Mouse (Mus musculus) heart, embryonic 16.5 days (tissue): ENCODE data around the gene Tmem184b. TPM values are rescaled to one million over a fixed set of nuclear protein-coding genes. Genes with fewer than 3 reads are reported as not detected.

ENCODE experiments used
- ATAC-seq: fragments of 200-750 bp; cut with Nextera tagmentation; replicated peaks from 2 replicates; pipeline ENCODE4 v1.8.0; 2017; ENCODE audit warnings: moderate number of reproducible peaks; ENCODE audit not compliant: insufficient read depth, low FRiP score; ENCODE audit errors: extremely low read depth
- H3K27ac ChIP-seq: fragments of 300-500 bp; sonication (generic); 2 replicates; pipeline ENCODE4 v1.5.1; 2014; ENCODE audit warnings: mild to moderate bottlenecking, low read length, control low read depth, moderate library complexity
- H3K27me3 ChIP-seq: fragments of 300-500 bp; sonication (generic); 2 replicates; pipeline ENCODE4 v1.6.1; 2014; ENCODE audit warnings: low read length, mixed read lengths; ENCODE audit not compliant: control insufficient read depth, insufficient read depth
- H3K36me3 ChIP-seq: fragments of 300-500 bp; sonication (generic); 2 replicates; pipeline ENCODE4 v1.6.1; 2014; ENCODE audit not compliant: control insufficient read depth, insufficient read depth
- H3K4me1 ChIP-seq: fragments of 300-500 bp; sonication (generic); 2 replicates; pipeline ENCODE4 v1.6.1; 2014; ENCODE audit warnings: low read length, mixed read lengths; ENCODE audit not compliant: control insufficient read depth, insufficient read depth
- H3K4me2 ChIP-seq: fragments of 300-500 bp; sonication (generic); 2 replicates; pipeline ENCODE4 v1.6.1; 2014; ENCODE audit warnings: low read depth, mild to moderate bottlenecking, control low read depth, low read length
- H3K4me3 ChIP-seq: fragments of 300-500 bp; sonication (generic); 2 replicates; pipeline ENCODE4 v1.5.1; 2014; ENCODE audit warnings: mild to moderate bottlenecking, control low read depth, low read length
- H3K9ac ChIP-seq: fragments of 300-500 bp; sonication (generic); 2 replicates; pipeline ENCODE4 v1.6.1; 2014; ENCODE audit warnings: low read length, control low read depth
- H3K9me3 ChIP-seq: fragments of 300-500 bp; sonication (generic); replicated peaks from 2 replicates; pipeline ENCODE4 v1.6.1; 2016; ENCODE audit warnings: low read length; ENCODE audit not compliant: control insufficient read depth
- WGBS: fragments of 180-500 bp; shearing (Covaris S2); extraction: QIAGEN DNeasy Blood & Tissue Kit; methylation state at CpG from one replicate; pipeline ENCODE4 v1.1.7; 2014; 5-methylcytosine and 5-hydroxymethylcytosine counted together
- polyA plus RNA-seq: library from polyadenylated mRNA; unstranded; fragments of >200 nt; fragmentation: Nextera tagmentation; extraction: Ambion mirVana; gene quantifications from 2 replicates; pipeline ENCODE4 v1.2.1, GENCODE M21; 2015

Tmem184b gene
- polyA plus RNA-seq, 1 experiment from 2014 or later: 71.7 TPM

- Histone ChIP-seq H3K4me1 (peaks cover 34% of the 10 kb centered on the region), H3K9me3 (no peaks in the 10 kb centered on the region), H3K4me2 (no peak overlapping the region), H3K4me3 (no peak overlapping the region), H3K9ac (no peak overlapping the region), H3K27ac (no peak overlapping the region), H3K27me3 (no peaks in the 10 kb centered on the region), H3K36me3 (no peaks in the 10 kb centered on the region)
- WGBS: 57% methylated on average over 3 of the region's 3 CpGs
- ATAC-seq: no peak
Measured at GRCm38 (mm10) chr15:79325742-79326141, 77.6 kb downstream of the Tmem184b start.

DNA sequence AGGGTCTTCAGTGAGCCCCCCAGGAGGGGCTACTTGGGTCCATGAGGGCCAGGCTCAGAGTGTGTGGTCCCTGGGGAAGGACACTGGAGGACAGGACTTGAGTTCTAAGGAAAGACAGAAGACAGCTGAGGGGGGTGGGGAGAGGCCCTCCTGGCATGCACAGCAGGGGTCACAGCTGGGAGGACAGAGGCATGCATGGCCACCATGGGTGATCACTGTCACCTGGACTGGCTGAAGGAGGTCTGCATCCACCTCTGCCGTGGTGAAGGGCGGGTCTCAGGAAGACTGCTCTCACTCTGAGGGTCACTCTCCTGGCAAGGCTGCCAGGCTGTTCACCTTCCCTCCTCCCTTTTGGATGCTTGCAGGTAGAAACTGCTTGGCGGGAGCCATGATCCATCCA lies 79.0 kb downstream of the Tmem184b start:
- H3K27ac ChIP-seq: peak overlapping the region; percentile 90
- WGBS: 72% methylated on average over 3 of the region's 3 CpGs
- no peak overlapping the region for H3K4me2 ChIP-seq
- peaks cover 34% of the 10 kb centered on the region for H3K4me1 ChIP-seq
- no peak for ATAC-seq
- H3K36me3 ChIP-seq: no peaks in the 10 kb centered on the region
- H3K27me3 ChIP-seq: no peaks in the 10 kb centered on the region
- H3K4me3 ChIP-seq: no peak overlapping the region
- 0 out of 2 replicates have a peak overlapping the region, but pooled peaks have one; percentile 4 for H3K9ac ChIP-seq
- no peaks in the 10 kb centered on the region for H3K9me3 ChIP-seq

DNA sequence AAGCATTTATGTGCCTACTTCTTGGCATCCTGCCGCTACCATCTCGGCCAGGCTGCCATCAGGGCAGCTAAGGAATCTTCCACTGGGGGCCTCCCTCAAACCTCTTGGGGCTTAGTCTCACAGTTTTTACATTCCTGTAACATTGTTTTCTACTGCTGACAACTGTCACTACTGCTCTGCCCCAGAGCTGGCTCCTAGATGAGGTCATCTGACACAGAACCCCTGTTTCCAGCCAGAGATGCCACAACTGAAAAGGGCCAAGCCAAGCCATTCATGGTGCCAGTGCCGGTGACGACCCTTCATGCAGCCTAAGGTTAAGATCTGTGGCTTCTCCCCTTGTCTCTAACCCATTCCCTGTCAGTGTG lies 79.6 kb downstream of the Tmem184b start:
- Histone ChIP-seq H3K27ac (peak overlapping the region; percentile 90), H3K36me3 (no peaks in the 10 kb centered on the region), H3K9me3 (no peaks in the 10 kb centered on the region), H3K4me1 (peaks cover 34% of the 10 kb centered on the region), H3K9ac (0 out of 2 replicates have a peak overlapping the region, but pooled peaks have one; percentile 4), H3K27me3 (no peaks in the 10 kb centered on the region), H3K4me3 (no peak overlapping the region), H3K4me2 (0 out of 2 replicates have a peak overlapping the region, but pooled peaks have one; percentile 11)
- no peak for ATAC-seq
- WGBS: 51% methylated on average over 4 of the region's 4 CpGs

GRCm38 (mm10) chr15:79322991-79323790 lies 80.2 kb downstream of the Tmem184b start:
- Histone ChIP-seq H3K9ac (0 out of 2 replicates have a peak overlapping the region, but pooled peaks have one; percentile 43), H3K36me3 (no peaks in the 10 kb centered on the region), H3K4me2 (peak overlapping the region; percentile 32), H3K9me3 (no peaks in the 10 kb centered on the region), H3K27ac (peak overlapping the region; percentile 90), H3K4me1 (peaks cover 34% of the 10 kb centered on the region), H3K4me3 (no peak overlapping the region), H3K27me3 (no peaks in the 10 kb centered on the region)
- peak; percentile 16; the same call in 1 of the 2 replicates for ATAC-seq
- WGBS: 60% methylated on average over 6 of the region's 6 CpGs

- Histone ChIP-seq H3K27me3 (no peaks in the 10 kb centered on the region), H3K9ac (0 out of 2 replicates have a peak overlapping the region, but pooled peaks have one; percentile 43), H3K4me1 (peaks cover 32% of the 10 kb centered on the region), H3K4me2 (peak overlapping the region; percentile 32), H3K4me3 (no peak overlapping the region), H3K36me3 (no peaks in the 10 kb centered on the region), H3K27ac (peak overlapping the region; percentile 90), H3K9me3 (no peaks in the 10 kb centered on the region)
- 44% methylated on average over 11 of the region's 11 CpGs for WGBS
- no peak for ATAC-seq
Measured at GRCm38 (mm10) chr15:79322281-79322990, 80.9 kb downstream of the Tmem184b start.

DNA sequence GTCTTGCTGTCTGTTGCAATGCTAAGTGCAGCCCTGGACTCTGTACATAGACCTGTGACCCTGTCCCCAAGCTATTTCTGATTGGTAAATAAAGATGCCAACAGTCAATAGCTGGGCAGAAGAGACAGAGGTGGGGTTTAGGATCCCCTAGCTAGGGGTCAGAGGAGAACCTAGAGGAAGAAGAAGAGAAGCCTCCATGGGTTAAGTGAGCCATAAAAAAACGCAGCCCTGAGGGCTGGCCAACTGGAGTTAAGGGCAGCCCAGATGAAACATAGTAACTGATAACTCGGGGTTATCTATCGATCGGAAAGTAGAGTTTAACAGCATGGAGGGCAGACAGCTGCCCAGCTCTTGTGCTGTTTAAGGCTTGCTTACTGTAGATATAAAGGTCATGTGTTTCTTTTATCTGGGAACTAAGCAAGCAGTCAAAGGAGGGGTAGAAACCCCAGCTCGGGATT lies 81.6 kb downstream of the Tmem184b start:
- H3K9ac ChIP-seq: no peak overlapping the region
- ATAC-seq: no peak
- H3K4me2 ChIP-seq: no peak overlapping the region
- H3K9me3 ChIP-seq: no peaks in the 10 kb centered on the region
- H3K27me3 ChIP-seq: no peaks in the 10 kb centered on the region
- peaks cover 3% of the 10 kb centered on the region for H3K36me3 ChIP-seq
- WGBS: 50% methylated on average over 5 of the region's 5 CpGs
- H3K4me3 ChIP-seq: no peak overlapping the region
- H3K4me1 ChIP-seq: peaks cover 27% of the 10 kb centered on the region
- H3K27ac ChIP-seq: peak overlapping the region; percentile 90; the same call in 1 of the 2 replicates

DNA sequence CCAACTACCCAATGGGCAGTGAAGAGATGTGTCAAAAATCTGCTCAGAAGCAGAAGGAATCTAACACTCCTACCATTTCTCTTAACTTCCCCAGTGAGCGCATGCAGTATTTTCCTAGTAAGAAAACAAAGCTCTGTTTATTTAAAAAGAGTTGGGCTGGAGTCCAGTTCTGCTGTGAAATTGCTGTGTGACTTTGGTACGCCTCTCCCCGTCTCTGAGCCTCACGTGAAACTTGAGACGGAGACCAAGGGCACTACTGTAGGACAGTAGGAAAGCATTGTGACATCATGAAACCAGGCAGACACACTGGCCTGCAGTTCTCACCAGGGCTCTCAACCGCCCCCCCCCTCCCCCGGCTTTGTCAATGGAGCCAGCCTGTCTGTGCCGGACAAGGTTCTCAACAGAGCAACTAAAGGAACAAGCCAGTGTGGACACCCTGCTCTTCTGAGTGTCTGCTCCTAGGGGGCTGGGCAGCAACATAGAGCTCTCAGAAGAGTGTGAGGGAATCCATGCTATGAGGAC lies 89.5 kb downstream of the Tmem184b start:
- WGBS: 50% methylated on average over 8 of the region's 8 CpGs

More for the DNA sequence above, 89.5 kb downstream of the Tmem184b start:
- Histone ChIP-seq H3K4me3 (no peak overlapping the region), H3K27ac (no peak overlapping the region), H3K4me1 (no peaks in the 10 kb centered on the region), H3K9me3 (no peaks in the 10 kb centered on the region), H3K27me3 (no peaks in the 10 kb centered on the region), H3K9ac (no peak overlapping the region), H3K36me3 (peaks cover 14% of the 10 kb centered on the region), H3K4me2 (no peak overlapping the region)
- ATAC-seq: no peak
